Mouse (Mus musculus): ENCODE data around the gene Vezt.

GRCm38 (mm10) chr10:93930236-93930824 lies 105.3 kb downstream of the Vezt start:
- TF ChIP-seq MEF2A (IDR thresholded peaks at IDR 0.05; ENCODE audit: borderline replicate concordance, low read depth, low read length) (no peak), POLR2A (IDR thresholded peaks at IDR 0.05; ENCODE audit: low read depth, low read length) (no peak), TBP (conservative IDR thresholded peaks at IDR 0.05; ENCODE audit: low read depth, low read length) (no peak), ETS1 (conservative IDR thresholded peaks at IDR 0.05; ENCODE audit: low read depth, low read length) (no peak), CTCF (conservative IDR thresholded peaks at IDR 0.05 in 1 of 2, IDR thresholded peaks at IDR 0.05 in 1 of 2; ENCODE audit: low read depth in 2 of 2, low read length in 2 of 2) (no peak), E2F4 (IDR thresholded peaks at IDR 0.05; ENCODE audit: insufficient replicate concordance, low read depth, low read length) (no peak), POLR2AphosphoS2 (IDR thresholded peaks at IDR 0.05; ENCODE audit: low read depth, low read length) (no peak), ZC3H11A (IDR thresholded peaks at IDR 0.05; ENCODE audit: low read depth, low read length) (no peak), RCOR1 (conservative IDR thresholded peaks at IDR 0.05; ENCODE audit: low read depth, low read length) (no peak), JUND (conservative IDR thresholded peaks at IDR 0.05; ENCODE audit: low read depth, low read length) (no peak), ZNF384 (IDR thresholded peaks at IDR 0.05; ENCODE audit: low read depth, low read length) (no peak), NRF1 (IDR thresholded peaks at IDR 0.05; ENCODE audit: low read depth, low read length) (no peak), MYC (IDR thresholded peaks at IDR 0.05; ENCODE audit: low read depth, low read length) (no peak), MAZ (IDR thresholded peaks at IDR 0.05; ENCODE audit: low read depth, low read length) (no peak)

All from CH12.LX (cell line).